Mouse (Mus musculus): ENCODE measurements around the gene Pgbd5.
A peak's percentile ranks its signal among the peaks of the same experiment; 100 is the strongest.

Pgbd5 gene

GRCm38 (mm10) chr8:124439558-124439957 is at the start of gene Pgbd5:
Pgbd5 (minus strand) TSS chr8:124439658.
- no peak for DNase-seq (ENCODE audit: low read depth in 1 of 2, low spot score in 2 of 2)

DNA sequence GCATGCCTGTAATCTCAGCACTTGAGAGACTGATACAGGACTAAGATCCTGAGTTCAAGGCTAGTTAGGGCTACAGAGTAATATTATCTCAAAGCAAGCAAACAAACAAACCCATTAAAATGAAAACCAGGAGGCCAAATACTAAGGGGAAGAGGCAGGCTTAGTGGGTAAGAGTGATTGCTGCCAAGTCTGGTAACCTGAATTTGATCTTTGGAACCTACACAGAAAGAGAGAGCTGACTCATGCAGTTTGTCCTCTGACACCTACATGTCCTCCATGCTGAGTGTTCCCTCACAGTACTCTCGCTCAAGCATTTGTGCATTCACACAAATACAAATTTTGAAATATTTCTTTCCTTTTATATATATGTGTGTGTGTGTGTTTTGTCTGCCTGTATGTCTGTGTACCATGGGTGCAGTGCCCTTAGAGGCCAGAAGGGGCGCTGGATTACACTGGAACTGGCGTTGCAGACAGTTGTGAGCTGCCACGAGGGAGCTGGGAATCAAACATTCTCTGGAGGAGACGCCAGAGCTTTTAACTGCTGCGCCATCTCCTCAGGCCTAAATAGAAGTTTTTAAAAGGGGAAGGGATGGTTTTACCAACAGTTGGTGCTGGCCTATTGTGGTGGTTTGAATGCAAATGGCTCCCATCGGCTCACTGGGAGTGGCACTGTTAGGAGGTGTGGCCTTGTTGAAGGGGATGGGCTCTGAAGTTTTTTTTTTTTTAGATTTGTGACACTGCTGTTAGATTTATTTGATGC is 44.1 kb upstream of the Pgbd5 start:
- no peak for DNase-seq (ENCODE audit: low read depth in 1 of 2, low spot score in 2 of 2)

DNA sequence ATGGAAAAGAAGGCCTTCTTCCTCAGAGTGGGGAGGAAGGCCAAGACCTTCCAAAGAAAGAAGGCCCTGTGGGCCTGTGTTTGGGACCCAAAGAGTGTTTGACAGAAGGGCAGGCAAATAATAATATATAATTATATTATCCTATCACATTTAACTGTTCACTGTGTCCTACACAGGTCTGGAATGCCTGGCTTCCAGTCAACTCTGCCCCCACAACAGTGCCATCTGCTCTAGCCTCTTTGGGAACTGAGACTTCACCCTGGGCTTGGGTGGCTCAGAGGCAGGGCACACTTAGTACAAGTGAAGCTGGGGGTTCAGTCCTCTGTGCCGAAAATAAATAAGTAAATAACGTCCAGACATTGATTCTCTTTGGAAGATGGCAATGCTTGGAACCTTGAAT is 43.3 kb upstream of the Pgbd5 start:
- DNase-seq (ENCODE audit: low read depth in 1 of 2, low spot score in 2 of 2): no peak

DNA sequence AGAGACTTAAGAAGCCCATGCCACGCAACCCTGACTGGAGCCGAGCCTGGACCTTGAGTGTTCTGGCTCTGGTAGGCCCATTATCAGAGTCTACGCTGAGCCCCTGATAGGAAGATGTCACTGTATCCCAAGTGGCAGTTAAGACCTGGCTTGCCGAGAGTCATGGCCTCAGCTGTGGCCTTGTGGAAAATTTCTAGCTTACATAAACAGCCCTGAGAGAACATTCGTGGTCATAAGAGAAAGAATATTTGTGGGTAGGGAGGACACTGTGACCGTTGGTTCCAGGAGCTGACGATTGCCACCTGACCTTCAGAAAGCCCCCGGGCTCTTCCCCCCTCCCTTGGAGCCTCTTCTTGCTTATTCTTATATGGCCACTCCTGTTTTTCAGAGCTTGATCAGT is 40.9 kb upstream of the Pgbd5 start:
- no peak for DNase-seq (ENCODE audit: low read depth in 1 of 2, low spot score in 2 of 2)

DNA sequence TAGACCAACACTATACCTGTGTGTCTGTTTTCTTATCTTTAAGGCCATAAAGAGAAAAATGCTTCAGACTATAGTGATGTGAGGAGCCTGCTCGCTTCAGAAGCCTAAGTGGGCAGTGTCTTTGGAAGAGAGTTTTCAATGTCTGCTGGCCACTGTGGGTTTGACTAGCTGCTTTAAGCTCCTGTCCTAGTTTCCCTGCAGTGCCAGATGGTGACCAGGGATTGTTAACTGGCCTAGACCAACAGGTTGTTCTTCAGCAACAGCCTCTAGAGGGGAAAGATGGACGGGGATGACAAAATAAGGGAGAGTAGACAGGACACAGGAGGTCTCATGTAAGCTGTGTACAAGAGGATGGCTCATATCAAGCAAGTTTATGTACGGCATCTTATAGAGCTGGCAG is 39.8 kb upstream of the Pgbd5 start:
- DNase-seq (ENCODE audit: low read depth in 1 of 2, low spot score in 2 of 2): no peak

- no peak for DNase-seq (ENCODE audit: low read depth in 1 of 2, low spot score in 2 of 2)
Observed at GRCm38 (mm10) chr8:124476701-124477100, 37.2 kb upstream of the Pgbd5 start.

GRCm38 (mm10) chr8:124475690-124476089 is 36.2 kb upstream of the Pgbd5 start:
- DNase-seq (ENCODE audit: low read depth in 1 of 2, low spot score in 2 of 2): no peak

- DNase-seq (ENCODE audit: low read depth in 1 of 2, low spot score in 2 of 2): no peak
Observed at GRCm38 (mm10) chr8:124464641-124465040, 25.2 kb upstream of the Pgbd5 start.

- DNase-seq (ENCODE audit: low read depth in 1 of 2, low spot score in 2 of 2): no peak
Observed at GRCm38 (mm10) chr8:124463111-124463510, 23.7 kb upstream of the Pgbd5 start.

DNA sequence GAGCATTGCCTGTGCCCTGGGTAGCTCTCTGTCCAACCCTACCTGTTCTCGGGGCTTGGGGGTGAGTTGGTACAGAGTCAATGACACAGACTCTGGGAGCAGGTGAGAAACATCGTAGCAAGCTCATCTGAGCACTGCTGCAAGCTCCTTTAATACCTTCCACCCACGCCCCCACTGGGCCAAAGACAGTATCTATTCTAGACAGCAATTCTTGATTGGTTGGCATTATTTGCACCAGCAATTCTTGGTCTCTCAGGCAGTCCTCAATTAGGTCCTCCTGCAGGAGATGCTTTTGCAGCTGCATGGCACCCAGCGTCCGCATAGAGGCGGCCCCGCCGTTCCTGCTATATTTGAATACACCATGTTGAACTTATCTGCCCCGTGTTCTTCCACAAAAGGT is 22.7 kb upstream of the Pgbd5 start:
- no peak for DNase-seq (ENCODE audit: low read depth in 1 of 2, low spot score in 2 of 2)

GRCm38 (mm10) chr8:124461103-124461502 is 21.6 kb upstream of the Pgbd5 start:
- DNase-seq (ENCODE audit: low read depth in 1 of 2, low spot score in 2 of 2): no peak

DNA sequence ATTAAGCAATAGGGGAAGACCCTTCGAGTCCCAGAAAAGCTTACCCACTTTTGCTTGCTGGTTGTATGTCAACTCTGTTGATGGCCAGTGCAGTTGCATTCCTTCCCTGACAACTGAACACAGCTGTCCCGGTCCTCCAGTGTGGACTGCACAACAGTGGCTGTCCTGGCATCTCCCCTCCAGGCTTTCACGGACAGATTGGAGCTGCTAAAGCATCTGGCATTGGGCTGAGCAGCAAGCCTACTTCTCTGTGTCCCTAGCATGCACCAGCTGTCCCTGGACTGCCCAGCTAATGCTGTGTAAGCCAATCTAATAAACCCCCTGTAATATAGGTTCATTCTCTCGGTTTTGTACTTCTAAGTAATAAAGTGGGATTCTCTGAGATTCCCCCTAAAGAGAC is 21.2 kb upstream of the Pgbd5 start:
- no peak for DNase-seq (ENCODE audit: low read depth in 1 of 2, low spot score in 2 of 2)

DNA sequence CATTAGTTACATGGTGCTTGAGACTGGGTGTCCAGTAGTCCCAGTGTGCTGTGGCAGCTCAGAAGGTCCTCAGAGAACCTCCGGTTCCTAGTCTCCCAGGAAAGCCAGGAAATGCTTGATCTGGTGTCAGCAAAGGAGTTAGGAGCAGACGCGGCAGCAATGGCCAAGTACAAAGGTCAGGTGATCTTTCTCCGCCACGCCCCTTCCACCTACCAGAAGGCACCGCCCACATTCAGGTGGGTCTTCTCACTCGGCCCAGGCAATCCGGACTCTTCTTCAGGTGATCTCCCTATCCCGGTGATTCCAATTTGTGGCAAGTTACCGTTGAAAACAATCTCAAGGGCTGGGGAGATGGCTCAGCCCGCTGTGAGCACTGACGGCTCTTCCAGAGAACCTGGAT is 20.2 kb upstream of the Pgbd5 start:
- no peak for DNase-seq (ENCODE audit: low read depth in 1 of 2, low spot score in 2 of 2)

DNA sequence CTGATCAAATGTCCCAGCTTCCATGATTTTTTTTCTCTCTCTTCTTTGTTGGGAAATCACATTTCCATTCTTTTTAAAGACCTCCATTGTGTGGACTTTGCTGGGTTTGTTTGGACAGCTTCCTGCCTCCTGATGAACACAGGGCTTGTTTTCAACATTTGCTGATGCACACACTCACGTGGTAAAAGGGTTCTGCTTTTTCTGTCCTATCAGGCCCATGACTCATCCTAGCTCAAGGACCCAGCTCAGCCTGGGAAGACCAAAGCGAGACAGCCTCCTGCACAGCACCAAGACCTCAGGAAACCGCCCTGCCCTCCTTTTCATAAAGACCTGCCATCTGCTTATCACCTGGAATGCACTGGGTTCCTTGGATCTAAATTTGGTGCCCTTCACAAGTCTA is 15.9 kb upstream of the Pgbd5 start:
- DNase-seq (ENCODE audit: low read depth in 1 of 2, low spot score in 2 of 2): no peak

GRCm38 (mm10) chr8:124450192-124450895 is 10.9 kb upstream of the Pgbd5 start:
- DNase-seq (ENCODE audit: low read depth in 1 of 2, low spot score in 2 of 2): no peak

DNA sequence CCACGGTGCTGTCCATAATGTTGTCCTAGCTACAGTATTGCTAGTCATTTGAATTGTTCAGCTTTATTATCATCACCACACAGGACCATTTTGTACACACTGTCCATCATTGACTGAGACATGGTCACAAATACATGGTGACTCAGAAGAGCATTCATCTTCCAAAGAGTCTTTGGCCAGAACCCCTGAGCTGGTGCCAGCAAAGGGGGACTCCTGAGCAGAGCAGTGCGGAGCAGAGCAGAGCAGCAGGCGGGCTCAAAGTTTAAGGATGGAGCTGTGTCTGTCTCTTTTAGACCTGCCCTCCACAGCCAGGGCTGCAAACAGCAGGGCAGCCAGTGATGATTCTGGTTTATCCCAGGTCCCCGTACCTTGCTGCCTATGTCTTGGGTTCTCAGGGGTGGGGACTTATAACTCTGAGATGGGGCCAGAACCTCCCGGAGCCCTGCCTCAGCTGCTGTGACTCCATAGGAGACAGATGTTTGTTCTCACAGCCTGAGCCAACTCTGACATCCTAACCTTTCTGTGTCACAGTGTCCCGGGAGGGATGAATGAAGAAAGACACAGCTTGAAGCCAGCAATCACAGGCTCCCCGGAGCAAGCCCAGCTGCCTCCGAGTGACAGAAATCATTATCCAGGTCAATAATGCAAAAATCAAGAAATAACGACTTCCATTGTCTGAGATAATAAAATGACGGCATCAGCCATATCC is 9.7 kb upstream of the Pgbd5 start:
- DNase-seq (ENCODE audit: low read depth in 1 of 2, low spot score in 2 of 2): no peak

- no peak for DNase-seq (ENCODE audit: low read depth in 1 of 2, low spot score in 2 of 2)
Observed at GRCm38 (mm10) chr8:124436741-124437140, 2.7 kb downstream of the Pgbd5 start.

DNA sequence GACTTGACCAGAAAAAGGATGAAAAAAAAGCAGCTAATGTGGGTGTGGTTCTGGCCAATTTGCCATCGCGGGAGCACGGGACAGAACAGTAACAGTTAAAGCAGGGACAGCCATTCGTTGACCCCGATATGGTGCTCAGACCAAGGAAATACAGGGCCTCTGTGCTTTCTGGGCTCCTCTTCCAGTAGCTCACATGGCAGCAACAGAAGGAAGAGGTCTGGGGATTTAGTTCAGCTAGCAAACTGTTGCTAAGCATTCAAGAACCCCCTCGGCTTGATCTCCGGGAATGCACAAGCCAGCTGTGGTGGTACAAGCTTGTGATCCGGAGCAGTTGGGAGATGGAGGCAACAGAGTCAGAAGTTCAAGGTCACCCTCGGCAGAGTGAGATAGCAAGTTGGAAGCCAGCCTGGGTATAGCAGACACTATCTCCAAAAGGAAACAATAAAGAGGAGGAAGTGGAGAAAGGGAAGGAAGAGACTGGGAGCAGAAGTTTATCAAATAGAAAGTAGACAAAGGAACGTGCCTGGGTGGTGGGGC is 3.7 kb downstream of the Pgbd5 start:
- DNase-seq (ENCODE audit: low read depth in 1 of 2, low spot score in 2 of 2): no peak

DNA sequence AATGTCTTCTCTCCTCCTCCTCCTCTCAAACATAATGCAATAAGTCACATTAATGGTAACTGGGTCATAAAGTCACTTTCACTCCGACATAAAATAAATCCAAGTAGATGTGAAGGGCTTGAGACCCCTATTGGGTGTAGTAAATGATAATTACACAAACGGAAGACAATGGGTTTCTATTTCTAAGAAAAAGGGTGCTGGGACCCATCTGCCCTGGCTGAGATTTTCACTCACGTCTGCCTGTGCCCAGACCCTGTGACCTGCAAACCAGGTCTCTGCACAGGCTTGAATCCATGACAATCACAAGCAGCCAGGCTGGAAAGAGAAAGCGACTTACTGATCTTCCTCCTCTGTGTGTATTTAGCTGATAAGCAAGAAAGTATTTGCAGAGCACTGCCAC is 4.3 kb downstream of the Pgbd5 start:
- DNase-seq (ENCODE audit: low read depth in 1 of 2, low spot score in 2 of 2): no peak

DNA sequence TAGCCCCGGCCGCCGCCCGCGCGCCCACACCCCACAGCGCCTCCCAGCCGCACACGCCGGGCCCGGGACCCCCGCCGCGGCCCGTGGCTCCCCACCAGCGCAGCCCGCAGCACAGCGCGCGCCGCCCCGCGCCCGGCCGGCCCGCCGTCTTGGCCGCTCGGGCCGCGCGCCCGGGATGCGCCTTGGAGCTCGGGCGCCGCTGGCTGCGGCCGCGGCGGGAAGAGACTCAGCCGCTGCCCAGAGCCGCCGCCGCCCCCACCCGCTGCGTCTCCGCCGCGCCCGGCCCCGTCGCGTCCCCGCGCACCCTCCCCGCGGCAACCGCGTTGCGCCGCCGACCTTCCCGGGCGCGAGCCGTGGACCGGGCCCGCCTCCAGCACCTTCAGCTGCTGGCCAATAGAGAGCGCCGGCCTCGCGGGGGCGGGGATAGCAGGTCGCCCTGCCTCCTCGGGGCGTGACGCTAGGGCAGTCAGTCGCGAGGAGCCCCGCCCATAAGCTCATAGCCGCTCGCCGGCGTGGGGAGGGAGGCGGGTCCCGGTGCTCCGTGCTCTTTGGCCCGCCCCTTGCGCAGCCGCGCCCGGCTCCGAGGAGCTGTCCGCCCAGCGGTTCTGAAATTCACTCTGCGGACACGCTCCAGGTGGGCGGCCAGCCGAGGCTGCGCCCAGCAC is 5.2 kb downstream of the Pgbd5 start:
- peak; percentile 32 to 68 for DNase-seq (ENCODE audit: low read depth in 1 of 2, low spot score in 2 of 2)

GRCm38 (mm10) chr8:124433451-124434125 is 5.9 kb downstream of the Pgbd5 start:
- DNase-seq (ENCODE audit: low read depth in 1 of 2, low spot score in 2 of 2): no peak

Data from monocyte, adult 2 months (primary cell).